Mouse (Mus musculus) ES-Bruce4 (cell line): Measurements from ENCODE around the gene Plscr5.

Experiments
- CTCF ChIP-seq: IDR thresholded peaks from one replicate; pipeline ENCODE4 v1.8.1; 2011; ENCODE audit warnings: low read depth, low read length
- POLR2A ChIP-seq: IDR thresholded peaks from one replicate; pipeline ENCODE4 v1.8.1; 2011; ENCODE audit warnings: low read length; ENCODE audit not compliant: insufficient read depth

- TF ChIP-seq POLR2A (no peak), CTCF (no peak)
Observed at GRCm38 (mm10) chr9:92234901-92235458, 42.2 kb downstream of the Plscr5 start.
